ENCODE assay signal across 30 mouse cellular contexts in the genomic region with DNA sequence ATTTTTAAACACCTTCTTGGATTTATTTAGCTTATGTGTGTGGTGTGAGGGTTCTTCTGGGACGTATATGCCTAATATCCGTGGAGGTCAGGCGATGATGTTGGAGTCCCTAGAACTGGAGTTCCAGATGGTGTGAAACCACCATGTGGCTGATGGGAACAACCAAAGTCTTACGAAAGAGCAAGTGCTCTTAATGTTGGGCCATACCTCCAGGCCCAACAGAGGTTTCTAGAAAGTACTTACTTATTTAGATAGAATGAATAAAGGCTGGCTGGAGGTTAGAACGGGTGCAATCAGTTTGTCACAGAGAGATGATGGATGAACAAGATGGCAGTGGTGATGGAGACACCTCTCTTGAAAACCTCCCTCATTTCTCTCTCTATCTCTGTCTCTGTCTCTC. TPM values are rescaled to one million over a fixed set of nuclear protein-coding genes. Genes with fewer than 3 reads are reported as not detected.
DNase-seq lines count a peak whose midpoint lies in the region; ATAC-seq and TF ChIP-seq lines count a peak whose summit lies in the region.
"Had no signal": no experiment of that assay in that cellular context is flagged by ENCODE, and none has a peak within 500 bp of the region (broad histone marks: within the 10 kb centered on the region; RNA-seq: fewer than 3 reads in every experiment).

No protein-coding gene starts in this region.

- no peak for TF ChIP-seq RAD21 in MEL (IDR thresholded peaks at IDR 0.05; ENCODE audit: low read depth, low read length)

- DNase-seq in midbrain, embryonic 11.5 days (ENCODE audit: low spot score, missing footprints), result peak; percentile 78
- no peak for DNase-seq in midbrain, embryonic 14.5 days
- peak; percentile 61 for DNase-seq in MEL (ENCODE audit: low read depth, low spot score)
- DNase-seq in ZHBTc4 (ENCODE audit: low read depth, low spot score), result peak; percentile 40
- no peak for DNase-seq in spleen, postnatal 14 days (ENCODE audit: low spot score in 2 of 2)
- no peak for DNase-seq in adrenal gland, postnatal 25 days
- no peak for DNase-seq in spleen, postnatal 36 days (ENCODE audit: low spot score in 2 of 2)
- DNase-seq: adrenal gland, postnatal 10 days; B cell, adult 2 months; cerebellum, adult 11 months; cerebellum, adult 2 months; cerebellum, adult 9-11 months; cerebellum, postnatal 25 days; gastrocnemius, postnatal 25 days; heart, adult 2 months; heart, postnatal 14 days; heart, postnatal 4 days had no signal

- H3K4me1 ChIP-seq in midbrain, embryonic 11.5 days (ENCODE audit: control insufficient read depth, insufficient read depth, low read length), result peaks cover 6% of the 10 kb centered on the region; the same call in 1 of the 2 replicates
- H3K4me1 ChIP-seq in midbrain, embryonic 14.5 days (ENCODE audit: control insufficient read depth, insufficient read depth, low read length), result 0 out of 2 replicates have a peak, but pooled peaks cover 5% of the 10 kb centered on the region
- H3K4me1 ChIP-seq in MEL (ENCODE audit: control insufficient read depth in 1 of 2, insufficient read depth in 2 of 2, low read length in 2 of 2), result peaks cover 2 to 10% of the 10 kb centered on the region in 2 experiments; a peak in 2 of 4 replicates
- H3K4me1 ChIP-seq in forebrain, embryonic 12.5 days, result peaks cover 12% of the 10 kb centered on the region
- H3K4me1 ChIP-seq: embryonic facial prominence, embryonic 12.5 days had no signal

- no peaks in the 10 kb centered on the region for H3K36me3 ChIP-seq in midbrain, embryonic 11.5 days (ENCODE audit: control insufficient read depth, insufficient read depth, low read length)
- H3K36me3 ChIP-seq in midbrain, embryonic 14.5 days (ENCODE audit: control insufficient read depth, insufficient read depth, low read length), result no peaks in the 10 kb centered on the region
- H3K36me3 ChIP-seq in MEL (ENCODE audit: control insufficient read depth in 1 of 2, insufficient read depth in 2 of 2, low read length in 2 of 2), result peaks cover 21 to 38% of the 10 kb centered on the region in 2 experiments
- no peaks in the 10 kb centered on the region for H3K36me3 ChIP-seq in forebrain, embryonic 12.5 days (replicated peaks)
- H3K36me3 ChIP-seq: embryonic facial prominence, embryonic 12.5 days; embryonic facial prominence, embryonic 15.5 days; forebrain, embryonic 15.5 days; heart, embryonic 10.5 days; heart, embryonic 13.5 days had no signal

- 85% methylated on average over 5 of the region's 5 CpGs for WGBS in midbrain, embryonic 11.5 days
- 92% methylated on average over 5 of the region's 5 CpGs for WGBS in midbrain, embryonic 14.5 days
- 94% methylated on average over 5 of the region's 5 CpGs for WGBS in forebrain, embryonic 12.5 days

- peaks cover 86% of the 10 kb centered on the region for H3K79me2 ChIP-seq in MEL (ENCODE audit: control insufficient read depth, insufficient read depth, low read length, poor library complexity)

- TF ChIP-seq CTCF in MEL (IDR thresholded peaks at IDR 0.05 in 2 of 3, conservative IDR thresholded peaks at IDR 0.05 in 1 of 3; ENCODE audit: control insufficient read depth in 1 of 3, insufficient read depth in 1 of 3, low read depth in 2 of 3, low read length in 3 of 3, poor library complexity in 1 of 3, severe bottlenecking in 1 of 3), result no peak

- no peaks in the 10 kb centered on the region for H3K27me3 ChIP-seq in midbrain, embryonic 11.5 days (ENCODE audit: control insufficient read depth, insufficient read depth, low read length)
- H3K27me3 ChIP-seq in midbrain, embryonic 14.5 days (ENCODE audit: control insufficient read depth, insufficient read depth, low read length), result no peaks in the 10 kb centered on the region
- H3K27me3 ChIP-seq in MEL (ENCODE audit: control insufficient read depth in 1 of 2, insufficient read depth in 2 of 2, low read length in 2 of 2), result no peaks in the 10 kb centered on the region
- H3K27me3 ChIP-seq in forebrain, embryonic 12.5 days, result no peaks in the 10 kb centered on the region; the same call in 1 of the 2 replicates
- H3K27me3 ChIP-seq: CH12.LX; embryonic facial prominence, embryonic 12.5 days; embryonic facial prominence, embryonic 15.5 days; forebrain, embryonic 15.5 days; heart, embryonic 13.5 days; Patski had no signal

- H3K27ac ChIP-seq in midbrain, embryonic 11.5 days (ENCODE audit: low read depth, low read length), result no peak overlapping the region
- H3K27ac ChIP-seq in midbrain, embryonic 14.5 days (replicated peaks; ENCODE audit: low read depth, low read length), result no peak overlapping the region
- peak overlapping the region; percentile 24; the same call in 1 of the 2 replicates for H3K27ac ChIP-seq in MEL (ENCODE audit: control insufficient read depth, low read depth, low read length)
- no peak overlapping the region for H3K27ac ChIP-seq in forebrain, embryonic 12.5 days
- H3K27ac ChIP-seq: embryonic facial prominence, embryonic 12.5 days; embryonic facial prominence, embryonic 15.5 days; forebrain, embryonic 15.5 days; heart, adult 2 months; heart, embryonic 10.5 days; heart, embryonic 13.5 days; hindbrain, embryonic 14.5 days; hindbrain, postnatal 0 days had no signal

- no peak overlapping the region for H3K4me2 ChIP-seq in midbrain, embryonic 11.5 days
- no peak overlapping the region for H3K4me2 ChIP-seq in midbrain, embryonic 14.5 days (ENCODE audit: low read length)
- H3K4me2 ChIP-seq in forebrain, embryonic 12.5 days, result no peak overlapping the region
- H3K4me2 ChIP-seq: embryonic facial prominence, embryonic 12.5 days; embryonic facial prominence, embryonic 15.5 days; forebrain, embryonic 15.5 days; heart, embryonic 13.5 days; hindbrain, embryonic 14.5 days had no signal

- H3K4me3 ChIP-seq in midbrain, embryonic 11.5 days (ENCODE audit: low read depth, low read length), result no peak overlapping the region
- H3K4me3 ChIP-seq in midbrain, embryonic 14.5 days (replicated peaks; ENCODE audit: low read depth, low read length), result no peak overlapping the region
- H3K4me3 ChIP-seq in MEL (ENCODE audit: control insufficient read depth in 1 of 2, insufficient read depth in 1 of 2, low read depth in 2 of 2, low read length in 2 of 2), result peak overlapping the region in 1 of 2 experiments; percentile 35; a peak in 3 of 4 replicates
- no peak overlapping the region for H3K4me3 ChIP-seq in forebrain, embryonic 12.5 days (replicated peaks)
- H3K4me3 ChIP-seq: embryonic facial prominence, embryonic 12.5 days; embryonic facial prominence, embryonic 15.5 days; forebrain, embryonic 15.5 days; heart, adult 2 months; heart, embryonic 10.5 days; heart, embryonic 13.5 days had no signal

- ATAC-seq in midbrain, embryonic 11.5 days (ENCODE audit: low FRiP score), result no peak
- no peak for ATAC-seq in midbrain, embryonic 14.5 days (ENCODE audit: low FRiP score, low TSS enrichment)
- no peak for ATAC-seq in forebrain, embryonic 12.5 days (ENCODE audit: low FRiP score)
- ATAC-seq: activated CD4-positive, CD25-positive, alpha-beta regulatory T cell, adult 4 months; forebrain, embryonic 15.5 days; hindbrain, postnatal 0 days; inflammation-experienced regulatory T-cells, adult 6 months; intestine, embryonic 16.5 days; Patski had no signal

- TF ChIP-seq EP300 in MEL (IDR thresholded peaks at IDR 0.05; ENCODE audit: low read depth in 1 of 2, low read length in 2 of 2), result no peak

- peak in 1 of 2 experiments; percentile 3; a peak in 1 of 4 replicates for TF ChIP-seq POLR2A in MEL (IDR thresholded peaks at IDR 0.05; ENCODE audit: control insufficient read depth in 1 of 2, insufficient read depth in 1 of 2, low read depth in 1 of 2, low read length in 2 of 2, poor library complexity in 1 of 2)

- no peaks in the 10 kb centered on the region for H3K9me3 ChIP-seq in midbrain, embryonic 11.5 days (ENCODE audit: control insufficient read depth, low read length)
- no peaks in the 10 kb centered on the region for H3K9me3 ChIP-seq in midbrain, embryonic 14.5 days (ENCODE audit: control insufficient read depth, low read length)
- no peaks in the 10 kb centered on the region for H3K9me3 ChIP-seq in MEL (replicated peaks; ENCODE audit: insufficient read depth, low read length)
- H3K9me3 ChIP-seq in forebrain, embryonic 12.5 days, result no peaks in the 10 kb centered on the region
- H3K9me3 ChIP-seq: embryonic facial prominence, embryonic 12.5 days; embryonic facial prominence, embryonic 15.5 days; forebrain, embryonic 15.5 days; heart, embryonic 10.5 days; heart, embryonic 13.5 days had no signal

- H3K9ac ChIP-seq in midbrain, embryonic 11.5 days (ENCODE audit: low read length), result no peak overlapping the region
- no peak overlapping the region for H3K9ac ChIP-seq in midbrain, embryonic 14.5 days (replicated peaks; ENCODE audit: low read length)
- H3K9ac ChIP-seq in MEL (ENCODE audit: control insufficient read depth, low read depth, low read length, poor library complexity, severe bottlenecking), result peak overlapping the region; percentile 51
- no peak overlapping the region for H3K9ac ChIP-seq in forebrain, embryonic 12.5 days
- H3K9ac ChIP-seq: embryonic facial prominence, embryonic 12.5 days; embryonic facial prominence, embryonic 15.5 days; forebrain, embryonic 15.5 days; heart, embryonic 13.5 days; hindbrain, embryonic 14.5 days had no signal

TF ChIP-seq in MEL, 35 proteins besides CTCF, POLR2A, EP300 and RAD21:
- TF ChIP-seq POLR2AphosphoS2 (IDR thresholded peaks at IDR 0.05; ENCODE audit: low read length) (peak; percentile 54; the same call in 1 of the 2 replicates), RCOR1 (IDR thresholded peaks at IDR 0.05; ENCODE audit: low read depth, low read length) (no peak), MYC (IDR thresholded peaks at IDR 0.05; ENCODE audit: low read depth, low read length) (0 out of 2 replicates have a peak, but pooled peaks have one; percentile 11)

RNA-seq across cellular contexts. Expression of gene Jade1, which starts 6.3 kb away (rescaled TPM):
- 17.1 and 20.2 TPM in 2 replicates for polyA plus RNA-seq in midbrain, embryonic 11.5 days (2014; fragmentation: Nextera tagmentation; extraction: Ambion mirVana)
- polyA plus RNA-seq in midbrain, embryonic 14.5 days (2014; fragmentation: Nextera tagmentation; extraction: Ambion mirVana), result 9.4 and 13.1 TPM in 2 replicates
- 98.8 and 116 TPM in 2 replicates for total RNA-seq in MEL (2012; rRNA removed)
- 100 to 1,000 TPM; 134 to 150 TPM for polyA plus RNA-seq in MEL (2012; ENCODE audit: insufficient read depth in 1 of 2, insufficient read length in 2 of 2, low read depth in 1 of 2, low replicate concordance in 2 of 2, missing spikeins in 1 of 2)
- 50.1 and 56.5 TPM in 2 replicates for total RNA-seq in adrenal gland, postnatal 25 days (2021)
- 20.9 and 21.9 TPM in 2 replicates for polyA plus RNA-seq in forebrain, embryonic 12.5 days (2016; fragmentation: Nextera tagmentation; extraction: Ambion mirVana)

Comparison
In these comparisons a context has a peak if more than half of its experiments do, and no peak if none do; other contexts are left out.
1. DNase-seq: peak in midbrain, embryonic 11.5 days (single experiment), MEL (single experiment) and ZHBTc4 (single experiment); none in midbrain, embryonic 14.5 days (single experiment), spleen, postnatal 14 days (0 of 2), adrenal gland, postnatal 25 days (single experiment) and spleen, postnatal 36 days (0 of 2).